1 mouse cellular context compared by ENCODE assay signal in genomic region chr9:123936604-123937280, GRCm38 (mm10).
TF ChIP-seq lines count a peak whose summit lies in the region.

No protein-coding gene starts in this region.

TF ChIP-seq in CH12.LX, 34 proteins besides CTCF, POLR2A, EP300 and RAD21 (continued from another document):
- no peak for TF ChIP-seq SMC3 (IDR thresholded peaks at IDR 0.05; ENCODE audit: low read depth, low read length)
- TF ChIP-seq POLR2AphosphoS2 (IDR thresholded peaks at IDR 0.05; ENCODE audit: low read depth, low read length) = no peak
- TF ChIP-seq KAT2A (IDR thresholded peaks at IDR 0.05; ENCODE audit: insufficient replicate concordance, low read length) = 0 out of 2 replicates have a peak, but pooled peaks have one; percentile 20
- no peak for TF ChIP-seq TBP (conservative IDR thresholded peaks at IDR 0.05; ENCODE audit: low read depth, low read length)
- TF ChIP-seq MAZ (IDR thresholded peaks at IDR 0.05; ENCODE audit: low read depth, low read length) = 0 out of 2 replicates have a peak, but pooled peaks have one; percentile 42
- no peak for TF ChIP-seq ZMIZ1 (IDR thresholded peaks at IDR 0.05; ENCODE audit: low read depth, low read length)
- peak; percentile 30; the same call in 1 of the 2 replicates for TF ChIP-seq CHD2 (IDR thresholded peaks at IDR 0.05; ENCODE audit: low read length)
- no peak for TF ChIP-seq NELFE (IDR thresholded peaks at IDR 0.05; ENCODE audit: low read depth, low read length)
- TF ChIP-seq ZKSCAN1 (IDR thresholded peaks at IDR 0.05; ENCODE audit: borderline replicate concordance, low read depth, low read length) = no peak
- TF ChIP-seq SIN3A (IDR thresholded peaks at IDR 0.05; ENCODE audit: low read length) = peak; percentile 79
- no peak for TF ChIP-seq USF2 (conservative IDR thresholded peaks at IDR 0.05; ENCODE audit: low read depth, low read length)
- peak; percentile 59; the same call in 1 of the 2 replicates for TF ChIP-seq RCOR1 (conservative IDR thresholded peaks at IDR 0.05; ENCODE audit: low read depth, low read length)
- peak; percentile 95 for TF ChIP-seq MEF2A (IDR thresholded peaks at IDR 0.05; ENCODE audit: borderline replicate concordance, low read depth, low read length)
- TF ChIP-seq E2F4 (IDR thresholded peaks at IDR 0.05; ENCODE audit: insufficient replicate concordance, low read depth, low read length) = no peak; the same call in 1 of the 2 replicates
- no peak for TF ChIP-seq MAX (IDR thresholded peaks at IDR 0.05; ENCODE audit: low read length)
- TF ChIP-seq UBTF (IDR thresholded peaks at IDR 0.05; ENCODE audit: low read depth, low read length) = no peak
- 0 out of 2 replicates have a peak, but pooled peaks have one; percentile 74 for TF ChIP-seq CHD1 (IDR thresholded peaks at IDR 0.05; ENCODE audit: low read depth, low read length)
- TF ChIP-seq HCFC1 (IDR thresholded peaks at IDR 0.05; ENCODE audit: low read depth, low read length) = peak; percentile 35; the same call in 1 of the 2 replicates
- peak; percentile 98 for TF ChIP-seq JUN (IDR thresholded peaks at IDR 0.05; ENCODE audit: insufficient read depth, low read depth, low read length)
- 0 out of 2 replicates have a peak, but pooled peaks have one; percentile 56 for TF ChIP-seq MYC (IDR thresholded peaks at IDR 0.05; ENCODE audit: low read depth, low read length)
- no peak for TF ChIP-seq ZNF384 (IDR thresholded peaks at IDR 0.05; ENCODE audit: low read depth, low read length)
- TF ChIP-seq IRF4 (IDR thresholded peaks at IDR 0.05; ENCODE audit: low read depth, low read length) = peak; percentile 99
